Mouse (Mus musculus): ENCODE measurements around the gene Actr3b.
"Not testable (repeated sequence)": the region's sequence is repeated elsewhere in the genome, so short reads cannot be mapped to it uniquely, and the experiment has no call there.

Gene Actr3b

DNA sequence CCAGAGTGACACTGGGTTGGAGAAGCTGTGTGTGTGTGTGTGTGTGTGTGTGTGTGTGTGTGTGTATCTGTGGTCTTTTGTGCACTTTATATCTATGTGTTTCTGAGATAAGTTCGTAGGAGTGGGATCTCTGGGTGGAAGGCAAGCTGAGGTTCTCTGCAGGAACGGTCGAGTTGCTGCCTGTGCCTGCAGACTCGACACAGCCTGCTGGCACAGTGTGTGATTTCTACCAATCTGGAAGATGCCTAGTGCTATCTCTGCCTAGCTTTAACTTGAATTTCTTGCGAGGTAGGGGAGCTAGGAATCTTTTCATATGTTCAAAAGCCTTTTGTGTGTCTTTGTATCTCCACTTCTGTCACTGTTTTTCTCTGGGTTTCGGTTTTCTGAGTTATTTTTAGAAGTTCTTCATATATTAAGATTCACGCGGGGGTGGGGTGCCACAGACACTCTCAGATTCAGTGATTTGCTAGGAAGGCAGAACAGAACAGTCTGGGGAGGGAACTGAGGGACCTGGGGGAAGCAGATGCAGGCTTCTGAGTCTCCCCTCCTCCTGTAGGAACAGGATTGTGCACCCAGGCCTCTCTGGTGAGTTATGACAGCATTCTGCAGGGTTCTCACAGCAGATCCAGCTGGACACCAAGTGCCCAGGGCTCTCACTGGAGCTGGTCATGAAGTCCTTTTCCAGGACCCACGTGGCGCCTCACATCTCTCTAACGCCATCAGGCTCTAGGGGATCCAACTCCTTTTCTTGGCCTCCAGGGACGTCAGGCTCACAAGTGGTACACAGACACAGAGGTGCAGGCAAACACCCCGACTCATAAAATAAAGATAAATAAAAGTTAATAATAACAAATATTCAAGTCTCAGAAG, 14.4 kb downstream of the Actr3b start:
- DNase-seq (ENCODE audit: low spot score): no peak

DNA sequence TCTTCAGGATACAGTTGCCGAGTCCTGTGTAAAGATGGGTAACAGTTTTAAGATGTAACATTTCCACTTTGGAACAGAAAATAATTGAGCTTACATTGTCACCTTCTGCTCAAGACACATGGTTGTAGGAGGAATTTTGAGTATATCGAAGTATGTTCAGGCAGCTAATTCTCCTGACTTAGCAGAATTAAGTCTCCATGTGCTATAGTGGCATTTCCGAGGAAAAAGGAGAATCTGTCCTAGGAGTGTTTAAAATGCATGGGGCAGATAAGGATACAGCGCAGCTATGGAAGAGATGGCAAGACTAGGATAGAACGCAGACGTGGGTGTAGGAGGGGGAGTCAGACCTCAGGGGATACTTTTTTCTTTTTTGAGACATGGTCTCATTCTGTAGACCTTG, 31.8 kb downstream of the Actr3b start:
- no peak for DNase-seq (ENCODE audit: low spot score)

DNA sequence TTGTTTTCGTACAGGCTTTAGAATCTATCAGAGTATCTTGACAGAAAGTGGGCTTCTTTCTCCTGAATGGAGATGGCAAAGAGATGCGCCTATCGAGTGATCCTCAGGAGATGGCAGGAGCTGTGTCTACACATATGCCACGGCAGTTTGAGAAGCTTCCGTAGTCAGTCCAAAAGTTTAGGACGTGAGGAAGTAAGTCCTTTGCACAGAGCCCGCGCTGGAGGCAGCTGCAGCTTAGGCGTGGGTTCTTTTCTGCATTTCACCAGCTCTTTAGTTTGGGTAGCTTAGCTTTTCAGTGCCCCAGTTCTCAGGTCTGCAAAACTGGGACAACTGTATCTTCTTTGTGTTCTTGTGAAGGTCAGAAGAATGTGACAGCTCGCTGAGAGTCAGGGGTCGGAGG, 38.0 kb downstream of the Actr3b start:
- DNase-seq (ENCODE audit: low spot score): no peak

DNA sequence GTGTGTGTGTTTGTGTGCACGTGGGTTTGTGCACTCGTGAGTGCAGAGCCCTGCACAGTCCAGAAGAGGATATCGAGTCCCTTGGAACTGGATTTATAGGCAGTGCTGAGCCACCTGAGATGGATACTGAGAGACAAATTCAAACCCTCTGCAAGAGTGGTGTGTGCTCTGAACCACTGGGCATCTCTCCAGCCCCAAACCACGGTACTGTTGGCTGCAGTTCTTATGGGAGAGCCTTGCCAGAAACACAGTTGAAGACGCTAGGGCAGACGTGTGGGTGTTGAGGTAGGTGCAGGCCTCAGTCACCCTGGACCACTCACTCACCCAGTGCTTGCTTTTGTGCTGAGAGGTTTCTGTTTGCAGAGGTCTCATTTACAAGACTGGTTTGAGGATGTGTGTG, 41.1 kb downstream of the Actr3b start:
- DNase-seq (ENCODE audit: low spot score): no peak

DNA sequence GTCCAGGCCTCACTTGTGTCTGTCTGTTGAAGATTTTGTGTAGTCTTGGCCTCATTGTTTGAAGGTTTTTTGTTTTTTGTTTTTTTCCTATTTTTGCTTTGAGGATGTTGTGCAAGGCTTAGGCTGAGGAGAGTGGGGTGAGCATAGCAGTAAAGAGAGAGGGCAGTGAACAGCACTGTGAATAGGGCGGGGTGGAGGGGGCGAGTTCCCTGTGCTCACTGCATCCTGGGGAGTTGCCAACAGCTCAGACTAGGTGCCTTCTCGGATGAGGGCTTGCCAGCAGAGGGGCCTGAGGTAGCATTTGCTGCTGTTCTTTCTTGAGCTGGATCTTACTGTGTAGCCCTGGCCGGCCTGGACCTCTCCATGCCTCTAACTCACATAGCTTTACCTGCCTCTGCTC, 41.9 kb downstream of the Actr3b start:
- DNase-seq (ENCODE audit: low spot score): no peak

DNA sequence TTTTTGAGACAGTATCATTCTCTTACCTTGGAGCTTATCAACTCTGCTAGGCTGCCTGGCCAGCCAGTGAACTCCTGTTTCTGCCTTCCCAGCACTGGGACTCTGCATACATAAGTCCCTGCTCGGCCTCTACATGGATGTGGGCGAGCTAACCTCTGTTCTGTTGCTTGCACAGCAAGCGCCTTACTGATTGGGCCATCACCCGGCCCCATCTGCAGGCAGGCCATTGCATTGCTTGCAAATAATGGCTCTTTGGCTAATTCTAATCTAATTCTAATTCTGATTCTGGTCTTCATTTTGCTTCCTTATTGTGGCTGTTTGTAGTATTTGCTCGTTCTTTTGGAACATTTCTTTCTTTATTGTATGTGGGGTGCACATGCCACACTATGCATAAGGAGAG, 44.8 kb downstream of the Actr3b start:
- no peak for DNase-seq (ENCODE audit: low spot score)

DNA sequence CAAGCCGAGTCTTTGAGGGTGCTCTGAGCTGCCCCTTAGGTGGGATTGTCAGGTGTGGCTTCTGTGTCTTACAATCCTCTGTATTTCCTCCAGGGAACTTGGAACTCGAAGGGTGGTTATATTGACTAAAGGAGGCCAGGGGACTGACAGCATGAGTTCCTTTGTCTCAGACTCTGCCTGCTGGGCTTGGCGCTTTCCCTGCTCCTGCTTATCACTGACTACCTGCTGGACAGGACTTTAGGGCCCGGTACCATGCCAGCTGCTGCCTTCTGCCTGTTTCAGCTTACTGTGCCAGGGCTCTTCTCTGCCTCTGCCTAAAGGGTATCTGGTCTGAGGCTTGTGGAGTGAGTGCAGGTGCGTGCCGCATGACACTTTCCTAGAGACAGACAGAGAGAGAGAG, 53.1 kb downstream of the Actr3b start:
- DNase-seq (ENCODE audit: low spot score): no peak

DNA sequence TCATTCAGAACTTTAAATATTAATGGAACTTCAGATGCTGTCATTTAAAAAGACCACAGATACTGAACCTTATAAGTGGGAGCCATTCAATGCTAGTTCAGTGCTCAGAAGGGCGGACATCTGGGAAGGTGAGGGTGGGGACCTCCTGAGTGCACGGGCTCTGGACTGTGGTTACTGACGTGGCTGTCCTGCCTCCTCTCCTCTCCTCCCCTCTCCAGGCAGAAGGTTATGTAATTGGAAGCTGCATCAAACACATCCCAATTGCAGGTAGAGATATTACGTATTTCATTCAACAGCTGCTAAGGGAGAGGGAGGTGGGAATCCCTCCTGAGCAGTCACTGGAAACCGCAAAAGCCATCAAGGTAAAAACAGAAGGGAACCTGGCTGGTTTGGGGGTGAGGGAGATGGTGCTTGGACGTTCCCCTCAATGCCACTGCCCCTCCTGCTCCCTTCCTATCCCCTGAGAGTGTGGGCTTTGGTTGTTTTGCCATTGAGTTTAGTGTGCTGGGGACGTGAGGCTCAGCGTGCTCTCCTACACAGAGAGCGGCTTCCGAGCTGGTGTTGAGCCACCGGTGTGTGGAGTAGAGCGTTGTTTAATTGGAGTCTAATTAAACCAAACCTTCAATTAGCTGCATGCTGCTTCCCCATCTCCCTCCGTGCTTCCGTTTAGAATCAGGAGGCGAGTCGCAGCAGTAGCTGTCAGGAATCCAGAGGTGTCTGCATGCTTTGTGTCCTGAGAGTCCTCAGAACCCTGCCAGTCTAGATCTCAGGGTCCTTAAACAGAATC, 69.7 kb downstream of the Actr3b start:
- DNase-seq (ENCODE audit: low spot score): no peak

DNA sequence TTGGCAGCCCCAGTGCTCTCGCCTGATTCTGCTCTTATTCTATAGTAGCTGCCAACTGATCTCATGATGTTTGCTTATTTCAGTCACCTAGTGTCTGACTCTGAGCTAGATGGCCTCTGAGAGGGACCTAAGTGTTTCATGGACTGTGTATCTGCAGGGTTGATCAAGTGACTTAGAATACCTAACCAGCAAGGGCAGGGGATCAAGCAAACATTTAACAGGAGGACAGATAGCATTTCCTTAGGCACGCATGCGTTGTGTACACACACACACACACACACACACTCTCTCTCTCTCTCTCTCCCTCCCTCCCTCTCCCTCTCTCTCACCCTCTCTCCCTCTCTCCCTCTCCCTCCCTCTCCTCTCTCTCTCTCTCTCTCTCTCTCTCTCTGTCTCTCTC, 71.0 kb downstream of the Actr3b start:
- DNase-seq (ENCODE audit: low spot score): no peak

DNA sequence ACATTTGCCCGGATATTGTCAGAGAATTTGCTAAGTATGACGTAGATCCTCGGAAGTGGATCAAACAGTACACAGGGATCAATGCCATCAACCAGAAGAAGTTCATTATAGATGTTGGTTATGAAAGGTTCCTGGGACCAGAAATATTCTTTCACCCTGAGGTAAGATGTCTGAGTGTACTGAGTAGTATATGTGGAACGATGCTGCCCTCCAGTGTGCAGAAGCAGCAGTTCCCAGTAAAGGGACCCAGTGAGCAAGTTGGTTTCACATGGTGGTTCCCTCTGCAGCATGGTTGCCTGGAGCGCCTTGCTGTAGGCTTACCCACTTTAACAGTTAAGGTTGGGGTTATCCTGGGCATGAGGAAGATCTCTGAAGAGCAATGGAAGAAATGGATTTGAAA, 71.8 kb downstream of the Actr3b start:
- peak; percentile 11 for DNase-seq (ENCODE audit: low spot score)

DNA sequence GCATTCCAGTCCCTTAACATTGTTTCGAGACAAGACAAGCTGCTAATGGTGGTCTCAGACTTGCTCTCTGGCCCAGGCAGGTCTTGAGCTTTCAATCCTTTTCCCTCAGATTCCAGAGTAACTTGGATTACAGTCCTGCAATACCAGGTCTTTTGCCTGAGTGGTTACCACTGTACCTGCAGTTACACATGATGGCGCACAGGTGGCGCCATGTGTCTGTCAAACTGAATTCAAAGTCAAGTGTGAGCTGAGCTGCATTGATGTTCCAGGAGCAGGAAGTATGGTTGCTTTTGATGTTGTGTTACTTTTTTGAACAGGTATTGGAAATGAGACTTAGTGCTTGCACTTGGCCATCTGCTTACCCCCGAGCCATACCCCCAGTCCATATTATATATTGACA, 79.6 kb downstream of the Actr3b start:
- DNase-seq (ENCODE audit: low spot score): peak; percentile 27

DNA sequence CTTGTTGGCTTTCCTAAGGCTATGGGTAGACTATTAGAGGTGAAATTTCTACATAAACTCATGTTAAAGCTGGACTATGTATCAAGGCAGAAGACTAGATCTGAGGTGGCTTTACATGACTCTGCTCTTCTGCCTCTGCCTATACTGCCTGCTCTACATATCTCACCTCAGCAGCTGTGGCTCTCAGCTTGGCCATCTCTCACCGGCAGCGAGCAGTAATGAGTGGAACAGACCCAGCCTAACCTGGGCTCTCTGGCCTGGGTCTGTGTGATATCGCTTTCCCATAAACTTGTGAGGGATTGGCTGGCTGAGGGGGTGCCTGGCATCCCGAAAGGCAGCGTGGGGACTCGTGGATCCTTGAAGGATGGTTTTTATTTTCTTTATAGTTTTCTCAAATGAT, 86.8 kb downstream of the Actr3b start:
- DNase-seq (ENCODE audit: low spot score): no peak

DNA sequence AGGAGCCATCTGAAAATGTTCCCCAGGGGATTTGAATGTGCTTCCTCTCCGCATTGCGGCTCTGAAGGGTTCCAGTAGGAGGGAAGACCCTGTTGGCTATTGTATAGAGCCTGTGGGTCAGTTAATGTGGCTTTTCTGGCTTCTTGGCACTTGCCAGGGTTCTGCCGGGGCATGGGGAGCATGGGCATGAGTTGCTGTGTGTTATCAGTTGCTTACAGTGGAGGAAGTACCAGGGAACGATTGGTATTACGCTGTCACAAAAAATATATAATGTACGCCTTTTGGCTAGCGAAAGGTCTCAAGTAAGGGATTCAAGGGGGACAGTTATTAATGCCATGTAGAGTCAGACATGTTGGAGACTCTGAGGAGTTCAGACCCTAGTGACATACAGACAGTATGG, 87.4 kb downstream of the Actr3b start:
- no peak for DNase-seq (ENCODE audit: low spot score)

DNA sequence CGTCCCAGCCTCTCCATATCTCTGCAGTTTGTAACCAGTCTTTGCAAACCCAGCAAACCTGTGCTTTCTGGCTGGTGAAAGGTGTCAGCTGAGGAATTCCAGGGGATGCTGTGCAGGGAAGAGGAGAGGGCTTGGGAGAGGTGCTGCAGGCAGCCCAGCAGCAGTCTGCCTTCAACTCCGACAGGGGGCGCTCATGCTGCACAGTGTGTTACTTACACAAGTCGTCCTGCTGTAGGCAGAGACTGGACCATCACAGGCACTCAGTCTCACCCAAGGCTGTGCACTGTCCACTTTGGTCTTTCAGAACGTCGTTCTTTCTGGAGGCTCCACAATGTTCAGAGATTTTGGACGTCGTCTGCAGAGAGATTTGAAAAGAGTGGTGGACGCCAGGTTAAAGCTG, 88.3 kb downstream of the Actr3b start:
- no peak for DNase-seq (ENCODE audit: low spot score)

DNA sequence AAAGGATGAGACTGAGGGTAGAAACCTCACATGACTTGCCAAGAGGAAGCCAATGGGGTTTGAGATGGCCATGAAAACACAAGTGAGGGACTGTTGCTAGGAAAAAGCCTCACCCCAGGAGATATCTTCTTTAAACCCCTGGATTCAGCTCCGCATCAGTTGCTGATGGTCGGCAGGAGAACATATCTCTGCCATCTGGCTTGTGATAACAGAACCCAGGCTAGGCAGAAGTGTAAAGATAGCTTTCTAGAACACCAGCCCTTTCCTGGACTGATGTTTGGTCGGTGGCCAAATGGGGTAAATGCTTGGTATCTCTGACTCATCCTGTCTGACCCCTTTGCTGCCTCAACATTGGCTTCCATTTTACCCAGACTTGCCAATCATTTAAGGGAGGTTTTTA, 106.4 kb downstream of the Actr3b start:
- no peak for DNase-seq (ENCODE audit: low spot score)

DNA sequence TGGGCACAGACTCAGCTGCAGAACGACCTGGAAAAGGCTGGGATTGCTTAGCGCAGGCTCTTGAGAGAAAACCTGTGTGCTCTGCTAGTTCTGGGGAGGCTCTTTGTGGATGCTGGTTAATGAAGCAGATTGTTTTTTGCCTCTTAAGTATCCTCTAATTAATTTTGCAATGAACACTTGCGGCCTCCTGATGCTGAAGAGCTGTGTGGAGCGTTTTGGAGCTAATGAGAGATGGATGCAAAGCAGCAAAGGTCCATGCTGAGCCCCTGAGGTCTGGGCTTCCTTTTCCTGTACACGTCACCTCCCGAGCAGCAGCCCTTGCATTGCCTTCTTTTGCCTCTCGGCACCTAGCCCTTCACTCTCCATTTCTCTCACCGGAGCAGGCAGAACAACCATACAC, 110.1 kb downstream of the Actr3b start:
- DNase-seq (ENCODE audit: low spot score): no peak

DNA sequence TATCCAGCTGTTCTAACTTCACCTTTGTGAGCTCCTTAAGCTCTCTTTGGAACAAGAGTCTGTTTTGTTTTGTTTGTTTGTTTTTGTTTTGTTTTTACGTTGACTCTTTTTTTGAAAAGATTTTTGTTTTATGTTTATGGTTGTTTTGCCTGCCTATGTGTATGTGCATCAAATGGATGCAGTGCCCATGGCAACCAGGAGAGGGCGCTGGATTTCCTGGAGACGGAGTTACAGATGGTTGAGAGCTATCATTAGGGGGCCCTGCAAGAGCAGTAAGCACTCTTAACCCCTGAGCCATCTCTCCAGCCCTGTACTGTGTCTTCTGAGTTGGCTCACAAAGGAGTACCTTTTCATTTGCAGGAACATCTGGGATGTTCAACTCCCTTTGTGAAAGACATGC, 110.8 kb downstream of the Actr3b start:
- DNase-seq (ENCODE audit: low spot score): no peak

DNA sequence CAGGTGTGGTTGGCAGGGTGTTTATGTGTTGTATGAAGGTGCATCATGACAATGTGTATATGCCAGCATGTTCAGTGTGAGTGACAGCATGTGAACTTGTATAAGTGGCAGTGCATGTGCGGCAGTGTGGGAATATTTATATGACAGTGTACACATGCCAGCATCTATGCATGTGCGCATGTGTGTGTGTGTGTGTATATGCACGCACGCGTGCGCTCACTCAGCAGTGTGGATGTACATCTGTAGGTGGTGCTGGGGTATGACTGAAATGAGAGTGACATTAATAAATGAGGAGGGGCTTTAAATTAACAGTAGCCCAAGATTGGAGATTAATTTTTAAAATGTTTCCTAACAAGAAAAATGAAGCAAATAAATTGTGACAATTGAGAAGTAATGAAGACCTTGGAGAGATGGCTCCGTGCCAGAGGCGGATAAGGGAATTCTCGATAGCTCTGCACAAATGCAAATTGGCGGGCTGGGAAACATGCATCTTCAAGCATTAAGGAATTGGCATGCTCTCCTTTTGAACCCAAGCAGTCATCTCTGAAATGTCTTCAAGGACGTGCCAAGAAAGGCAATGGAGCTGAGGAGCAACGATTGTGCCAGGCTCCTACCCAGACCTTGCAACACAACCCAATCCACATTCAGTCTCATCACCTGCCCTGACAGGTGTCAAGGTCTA, 111.7 kb downstream of the Actr3b start:
- no peak for DNase-seq (ENCODE audit: low spot score)

DNA sequence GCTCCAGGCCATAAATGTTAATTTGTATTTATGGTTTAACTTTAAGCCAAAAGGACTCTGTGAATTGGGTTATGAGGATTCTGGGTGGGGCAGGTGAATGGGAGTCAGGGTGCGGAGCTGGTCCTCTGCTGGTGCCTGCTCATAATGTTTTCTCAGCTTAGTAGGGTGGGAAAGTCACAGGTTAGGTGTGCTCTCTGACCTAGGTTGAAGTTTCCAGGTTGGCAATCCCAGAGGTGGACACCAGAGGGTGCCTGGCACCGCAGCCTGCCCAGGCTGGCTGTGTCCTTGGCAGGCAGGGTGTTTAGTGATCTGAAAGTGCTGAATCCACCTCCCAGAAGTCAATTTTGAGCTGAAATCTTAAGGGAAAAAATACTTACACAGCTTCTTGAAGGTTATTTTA, 113.2 kb downstream of the Actr3b start:
- DNase-seq (ENCODE audit: low spot score): no peak

DNA sequence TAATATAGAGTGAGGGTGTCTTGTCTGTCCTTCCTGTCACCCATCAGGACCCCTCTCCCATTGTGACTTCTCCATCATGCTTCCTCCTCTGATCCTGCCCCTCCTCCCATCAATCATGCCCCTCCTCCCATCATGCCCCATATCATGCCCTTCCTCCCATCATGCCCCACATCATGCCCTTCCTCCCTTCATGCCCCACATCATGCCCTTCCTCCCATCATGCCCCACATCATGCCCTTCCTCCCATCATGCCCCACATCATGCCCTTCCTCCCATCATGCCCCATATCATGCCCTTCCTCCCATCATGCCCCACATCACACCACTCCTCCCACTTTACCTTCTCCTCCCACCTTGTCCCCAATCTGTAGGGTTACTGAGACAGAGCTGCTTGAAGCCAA, 116.1 kb downstream of the Actr3b start:
- not testable (repeated sequence) for DNase-seq (ENCODE audit: low spot score)

DNA sequence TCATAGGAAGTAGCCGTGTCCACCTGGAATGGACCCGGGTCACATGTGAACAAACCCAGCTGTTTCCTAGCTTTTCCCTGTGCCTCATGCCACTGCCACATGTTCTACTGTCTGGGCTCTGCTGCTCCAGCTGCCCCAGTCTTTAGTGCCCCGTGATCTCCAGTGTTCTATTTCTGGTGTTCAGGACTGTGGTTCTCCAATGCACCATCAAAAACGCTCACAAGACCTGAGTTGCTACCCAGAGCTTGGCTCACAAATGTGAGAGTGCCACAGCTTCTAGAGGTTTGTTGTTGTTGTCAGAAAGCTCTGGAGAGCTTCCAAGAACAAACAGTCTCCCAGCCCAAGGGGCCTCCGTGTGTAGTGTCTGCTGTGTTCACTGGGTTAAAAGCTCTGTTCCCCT, 117.5 kb downstream of the Actr3b start:
- DNase-seq (ENCODE audit: low spot score): no peak

DNA sequence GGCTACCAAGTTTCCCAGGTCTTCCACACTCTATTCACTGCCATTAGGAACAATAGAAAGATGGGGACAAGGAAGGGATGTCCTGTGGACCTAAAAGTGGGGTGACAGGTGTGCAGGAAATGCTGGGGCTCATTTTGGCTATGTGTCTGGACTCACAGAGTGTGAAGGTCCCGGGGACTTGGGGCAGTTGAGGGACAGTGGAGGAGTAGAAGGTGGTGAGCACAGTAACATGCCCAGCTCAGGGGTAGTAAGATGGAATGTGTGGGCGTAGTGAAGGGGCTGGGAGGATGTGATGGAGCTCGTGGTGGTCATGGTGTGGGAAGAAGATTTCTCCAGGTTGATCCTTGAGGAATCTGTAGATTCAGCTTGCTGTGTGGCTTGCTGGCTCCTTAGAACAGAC, 118.2 kb downstream of the Actr3b start:
- no peak for DNase-seq (ENCODE audit: low spot score)

DNA sequence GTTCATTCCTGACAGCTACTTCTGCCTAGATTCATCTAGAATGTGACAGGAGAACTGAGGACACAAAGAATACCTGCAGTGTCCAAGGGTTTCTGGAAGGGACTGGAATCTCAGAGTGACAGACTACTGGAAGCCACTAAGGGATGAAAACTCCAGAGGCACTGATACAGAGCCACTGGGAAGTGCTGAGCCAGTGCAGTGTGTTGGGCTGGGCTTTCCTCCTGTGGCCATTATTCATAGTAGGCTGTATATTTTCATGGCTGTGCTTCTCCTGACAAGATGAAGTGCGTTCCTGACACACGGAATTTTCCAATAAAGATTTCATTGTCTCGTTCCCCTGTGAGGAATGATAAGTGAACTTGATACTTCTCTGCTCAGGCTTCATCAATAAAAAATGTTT, 126.9 kb downstream of the Actr3b start:
- DNase-seq (ENCODE audit: low spot score): no peak

Data from T-cell, adult 2 months (primary cell).